Mouse (Mus musculus) hindbrain, embryonic 14.5 days (tissue): ENCODE data around the gene Atcay. TPM values are rescaled to one million over a fixed set of nuclear protein-coding genes. Genes with fewer than 3 reads are reported as not detected.
"Not testable (repeated sequence)": the region's sequence is repeated elsewhere in the genome, so short reads cannot be mapped to it uniquely, and the experiment has no call there.

Experiments
- ATAC-seq: fragments of 200-750 bp; cut with Nextera tagmentation; 2 replicates; pipeline ENCODE4 v1.8.0; 2017; ENCODE audit warnings: moderate number of reproducible peaks, mild to moderate bottlenecking, moderate TSS enrichment, moderate library complexity; ENCODE audit not compliant: low FRiP score
- DNase-seq: peaks from one replicate; pipeline ENCODE4 v3.0.0-alpha.2; 2015; ENCODE audit warnings: low spot score
- H3K27ac ChIP-seq: fragments of 300-500 bp; sonication (generic); 2 replicates; pipeline ENCODE4 v1.5.1; 2014; ENCODE audit warnings: mild to moderate bottlenecking, moderate library complexity
- H3K27me3 ChIP-seq: fragments of 300-500 bp; sonication (generic); 2 replicates; pipeline ENCODE4 v1.6.1; 2014; ENCODE audit warnings: mild to moderate bottlenecking, low read length, mixed read lengths; ENCODE audit not compliant: control insufficient read depth, insufficient read depth
- H3K36me3 ChIP-seq: fragments of 300-500 bp; sonication (generic); replicated peaks from 2 replicates; pipeline ENCODE4 v1.6.1; 2014; ENCODE audit not compliant: control insufficient read depth, insufficient read depth
- H3K4me1 ChIP-seq: fragments of 300-500 bp; sonication (generic); replicated peaks from 2 replicates; pipeline ENCODE4 v1.6.1; 2014; ENCODE audit warnings: antibody characterized with exemption, low read length, mixed read lengths; ENCODE audit not compliant: control insufficient read depth, insufficient read depth
- H3K4me2 ChIP-seq: fragments of 300-500 bp; sonication (generic); replicated peaks from 2 replicates; pipeline ENCODE4 v1.6.1; 2014; ENCODE audit warnings: mild to moderate bottlenecking, moderate library complexity
- H3K4me3 ChIP-seq: fragments of 300-500 bp; sonication (generic); replicated peaks from 2 replicates; pipeline ENCODE4 v1.5.1; 2014; ENCODE audit warnings: mild to moderate bottlenecking, low read length
- H3K9ac ChIP-seq: fragments of 300-500 bp; sonication (generic); 2 replicates; pipeline ENCODE4 v1.6.1; 2014
- H3K9me3 ChIP-seq: fragments of 300-500 bp; sonication (generic); 2 replicates; pipeline ENCODE4 v1.6.1; 2016; ENCODE audit warnings: low read length; ENCODE audit not compliant: control insufficient read depth
- WGBS: fragments of 180-500 bp; shearing (Covaris S2); extraction: QIAGEN DNeasy Blood & Tissue Kit; methylation state at CpG from one replicate; pipeline ENCODE4 v1.1.7; 2014; 5-methylcytosine and 5-hydroxymethylcytosine counted together
- polyA plus RNA-seq: library from polyadenylated mRNA; unstranded; fragments of >200 nt; fragmentation: Nextera tagmentation; extraction: Ambion mirVana; gene quantifications from 2 replicates; pipeline ENCODE4 v1.2.1, GENCODE M21; 2014

Gene Atcay
- polyA plus RNA-seq, 1 experiment from 2014 or later: 80.2 TPM

DNA sequence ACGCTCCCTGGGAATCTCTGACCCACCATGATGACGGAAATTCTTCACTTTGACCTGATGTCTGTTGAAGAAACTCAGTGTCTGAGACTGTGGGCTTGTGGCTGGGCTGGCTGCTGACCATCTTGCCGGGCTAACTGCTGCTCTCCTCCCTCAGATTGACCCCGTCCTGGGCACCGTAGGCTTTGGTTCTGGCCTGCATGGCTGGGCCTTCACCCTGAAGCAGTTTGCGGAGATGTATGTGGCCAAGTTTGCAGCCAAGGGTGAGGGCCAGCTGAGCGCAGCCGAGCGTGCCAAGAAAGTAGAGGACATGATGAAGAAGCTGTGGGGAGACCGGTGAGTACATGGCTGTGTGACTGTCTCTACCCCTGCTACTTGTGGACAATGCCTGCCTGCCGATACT, 51.7 kb downstream of the Atcay start:
- peaks cover 57% of the 10 kb centered on the region for H3K36me3 ChIP-seq
- no peak for ATAC-seq
- no peak overlapping the region for H3K27ac ChIP-seq
- no peaks in the 10 kb centered on the region for H3K27me3 ChIP-seq
- H3K4me1 ChIP-seq: peaks cover 40% of the 10 kb centered on the region
- 90% methylated on average over 11 of the region's 11 CpGs for WGBS
- 0 out of 2 replicates have a peak overlapping the region, but pooled peaks have one; percentile 99 for H3K9ac ChIP-seq
- H3K9me3 ChIP-seq: no peaks in the 10 kb centered on the region
- H3K4me2 ChIP-seq: no peak overlapping the region
- no peak overlapping the region for H3K4me3 ChIP-seq
- DNase-seq: no peak

DNA sequence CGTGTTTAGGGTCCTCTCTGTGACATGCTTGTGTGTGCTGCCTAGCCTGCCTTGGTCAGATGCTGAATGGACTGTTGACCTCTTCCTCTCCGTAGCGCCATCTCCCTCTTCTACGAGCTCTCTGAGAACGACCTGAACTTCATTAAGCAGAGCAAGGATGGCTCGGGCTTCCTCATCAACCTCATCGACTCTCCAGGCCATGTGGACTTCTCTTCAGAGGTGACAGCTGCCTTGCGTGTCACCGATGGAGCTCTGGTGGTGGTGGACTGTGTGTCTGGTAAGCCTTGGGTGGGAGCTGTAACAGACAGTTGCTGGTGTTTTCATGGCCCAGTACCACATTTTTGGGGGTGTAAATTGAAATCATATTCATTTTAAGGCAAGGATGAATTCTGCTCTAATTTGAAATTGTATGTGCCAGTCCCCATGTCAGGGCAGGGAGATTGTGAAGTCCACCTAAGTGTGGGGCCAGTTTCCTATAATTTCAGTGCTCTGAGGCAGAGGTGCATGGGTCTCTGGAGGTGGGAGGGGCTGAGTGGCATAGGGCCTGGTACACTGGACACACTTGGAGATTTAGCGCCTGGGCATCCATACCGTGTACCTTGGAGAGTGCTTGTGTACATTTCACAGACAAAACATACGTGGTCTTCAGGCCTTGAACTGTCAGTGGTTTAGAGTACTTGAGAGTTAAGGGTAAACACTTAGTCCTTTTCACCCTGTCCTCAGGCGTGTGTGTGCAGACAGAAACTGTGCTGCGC, 52.5 kb downstream of the Atcay start:
- Histone ChIP-seq H3K4me2 (peak overlapping the region; percentile 94), H3K9me3 (no peaks in the 10 kb centered on the region), H3K4me3 (peak overlapping the region; percentile 100), H3K27ac (no peak overlapping the region), H3K9ac (peak overlapping the region; percentile 99), H3K36me3 (peaks cover 53% of the 10 kb centered on the region), H3K4me1 (peaks cover 42% of the 10 kb centered on the region), H3K27me3 (no peaks in the 10 kb centered on the region)
- WGBS: 79% methylated on average over 14 of the region's 14 CpGs
- DNase-seq: no peak
- no peak for ATAC-seq

DNA sequence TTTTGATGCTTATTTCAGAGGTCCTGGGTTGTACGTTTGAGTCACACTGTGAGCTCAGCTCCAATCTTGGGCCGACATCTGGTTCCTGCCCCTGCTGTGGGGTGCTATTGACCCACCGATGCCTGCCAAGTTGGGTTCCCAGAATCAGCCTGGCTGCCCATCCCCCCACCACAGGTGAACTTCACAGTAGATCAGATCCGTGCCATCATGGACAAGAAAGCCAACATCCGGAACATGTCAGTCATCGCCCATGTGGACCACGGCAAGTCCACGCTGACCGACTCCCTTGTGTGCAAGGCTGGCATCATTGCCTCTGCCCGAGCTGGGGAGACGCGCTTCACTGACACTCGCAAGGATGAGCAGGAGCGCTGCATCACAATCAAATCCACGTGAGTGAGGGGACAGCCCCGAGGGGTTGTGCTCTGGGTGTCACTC, 53.1 kb downstream of the Atcay start:
- ATAC-seq (no peak), DNase-seq (no peak)
- Histone ChIP-seq H3K36me3 (peaks cover 53% of the 10 kb centered on the region), H3K4me2 (peak overlapping the region; percentile 94), H3K4me3 (peak overlapping the region; percentile 100), H3K27ac (peak overlapping the region; percentile 97), H3K9me3 (no peaks in the 10 kb centered on the region), H3K27me3 (no peaks in the 10 kb centered on the region), H3K4me1 (peaks cover 42% of the 10 kb centered on the region), H3K9ac (peak overlapping the region; percentile 99)
- 13% methylated on average over 16 of the region's 16 CpGs for WGBS

DNA sequence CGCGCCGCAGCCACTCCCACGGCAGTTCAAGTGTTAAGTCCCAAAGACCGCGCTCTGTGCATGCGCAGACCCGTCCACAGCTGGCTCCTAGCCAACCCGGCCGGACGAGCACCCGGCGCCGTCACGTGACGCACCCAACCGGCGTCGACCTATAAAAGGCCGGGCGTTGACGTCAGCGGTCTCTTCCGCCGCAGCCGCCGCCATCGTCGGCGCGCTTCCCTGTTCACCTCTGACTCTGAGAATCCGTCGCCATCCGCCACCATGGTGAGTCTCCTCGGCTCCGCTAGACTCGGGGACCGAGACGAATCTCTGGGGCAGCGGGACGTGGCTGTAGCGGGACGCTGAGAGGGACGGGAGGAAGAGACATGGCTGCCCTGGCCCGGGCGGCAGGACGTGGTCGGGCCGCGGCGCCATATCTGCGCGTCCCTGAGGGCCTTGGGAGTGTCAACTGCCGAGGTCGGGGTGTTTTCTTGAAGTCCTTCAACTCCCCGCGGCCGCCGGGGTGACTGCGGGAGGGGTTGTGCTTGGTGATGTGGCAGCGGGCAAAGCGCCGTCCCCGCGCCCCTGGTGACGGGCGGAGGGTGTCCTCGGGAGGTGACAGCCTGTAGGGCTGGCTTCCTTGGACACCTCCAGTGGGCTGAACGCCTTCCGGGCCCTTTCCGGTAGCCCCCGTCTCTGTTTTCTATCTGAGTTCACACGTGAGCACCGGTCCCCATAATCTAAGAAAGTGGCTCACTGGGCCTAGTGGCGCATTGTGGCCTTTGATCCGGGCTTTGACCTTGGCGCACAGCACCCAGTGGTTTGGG, 54.0 kb downstream of the Atcay start, which contains the start of gene Eef2:
Eef2 (plus strand) TSS at position 166 of the 806 bp plus-strand sequence.
- H3K27me3 ChIP-seq: no peaks in the 10 kb centered on the region
- H3K9me3 ChIP-seq: no peaks in the 10 kb centered on the region
- peaks cover 42% of the 10 kb centered on the region for H3K4me1 ChIP-seq
- WGBS: under 1% methylated on average over 77 of the region's 77 CpGs
- ATAC-seq (peak; percentile 80), DNase-seq (peak; percentile 100)
- H3K36me3 ChIP-seq: peaks cover 44% of the 10 kb centered on the region
- H3K4me3 ChIP-seq: peak within 1 kb of the TSS; percentile 100
- H3K9ac ChIP-seq: peak within 1 kb of the TSS; percentile 99
- H3K27ac ChIP-seq: peak within 1 kb of the TSS; percentile 97
- peak within 1 kb of the TSS; percentile 94 for H3K4me2 ChIP-seq

DNA sequence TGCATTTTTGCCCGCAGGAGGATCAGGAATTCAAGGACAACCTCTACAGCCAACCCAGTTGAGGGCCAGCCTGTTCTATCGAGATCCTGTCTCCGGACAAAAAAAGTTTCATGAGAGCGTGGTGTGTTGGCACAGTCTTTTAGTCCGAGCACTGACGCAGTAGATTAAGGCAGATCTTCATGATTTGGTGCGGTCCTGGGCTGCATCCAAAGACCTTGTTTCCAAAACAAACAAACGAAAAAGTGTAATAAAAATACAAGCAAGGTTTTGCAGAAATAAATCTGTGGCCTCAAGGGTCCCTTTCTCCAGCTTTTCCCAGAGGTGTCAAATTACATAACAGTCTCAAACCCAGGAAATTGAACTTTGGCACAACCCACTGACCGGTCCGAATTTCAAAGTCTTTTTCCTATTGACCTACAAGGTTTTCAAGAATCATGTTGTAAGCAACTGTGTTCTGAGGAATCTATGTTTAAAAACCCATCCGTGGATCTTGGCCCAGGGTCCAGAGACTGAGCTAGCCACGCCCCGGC, 54.6 kb downstream of the Atcay start:
- peak overlapping the region; percentile 18 for H3K9ac ChIP-seq
- H3K4me2 ChIP-seq: peak overlapping the region; percentile 94
- DNase-seq (no peak), ATAC-seq (0 out of 2 replicates have a peak, but pooled peaks have one; percentile 0)
- H3K4me3 ChIP-seq: peak overlapping the region; percentile 100
- peaks cover 38% of the 10 kb centered on the region for H3K36me3 ChIP-seq
- no peaks in the 10 kb centered on the region for H3K27me3 ChIP-seq
- 6% methylated on average over 13 of the region's 13 CpGs for WGBS
- no peaks in the 10 kb centered on the region for H3K9me3 ChIP-seq
- peak overlapping the region; percentile 97 for H3K27ac ChIP-seq
- peaks cover 42% of the 10 kb centered on the region for H3K4me1 ChIP-seq

DNA sequence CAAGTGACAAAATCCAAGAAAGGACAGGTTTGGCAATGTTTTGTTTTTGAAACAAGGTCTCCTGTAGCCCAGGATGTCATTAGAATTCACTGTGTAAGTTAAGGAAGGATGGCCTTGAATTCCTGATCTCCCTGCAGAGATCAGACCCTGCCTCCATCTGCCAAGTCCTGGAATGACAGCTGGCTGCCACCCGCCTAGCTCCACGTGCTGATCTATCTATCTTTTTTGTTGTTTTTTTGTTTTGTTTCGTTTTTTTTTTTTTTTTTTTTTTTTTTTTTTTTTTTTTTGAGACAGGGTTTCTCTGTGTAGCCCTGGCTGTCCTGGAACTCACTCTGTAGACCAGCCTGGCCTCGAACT, 55.3 kb downstream of the Atcay start:
- peak overlapping the region; percentile 97 for H3K27ac ChIP-seq
- H3K9me3 ChIP-seq, DNase-seq, H3K27me3 ChIP-seq, ATAC-seq: not testable (repeated sequence)
- 12% methylated on average over 4 of the region's 4 CpGs for WGBS
- H3K9ac ChIP-seq: peak overlapping the region; percentile 66
- H3K36me3 ChIP-seq: peaks cover 31% of the 10 kb centered on the region
- H3K4me2 ChIP-seq: peak overlapping the region; percentile 94
- peak overlapping the region; percentile 31; the same call in 1 of the 2 replicates for H3K4me3 ChIP-seq
- peaks cover 42% of the 10 kb centered on the region for H3K4me1 ChIP-seq

DNA sequence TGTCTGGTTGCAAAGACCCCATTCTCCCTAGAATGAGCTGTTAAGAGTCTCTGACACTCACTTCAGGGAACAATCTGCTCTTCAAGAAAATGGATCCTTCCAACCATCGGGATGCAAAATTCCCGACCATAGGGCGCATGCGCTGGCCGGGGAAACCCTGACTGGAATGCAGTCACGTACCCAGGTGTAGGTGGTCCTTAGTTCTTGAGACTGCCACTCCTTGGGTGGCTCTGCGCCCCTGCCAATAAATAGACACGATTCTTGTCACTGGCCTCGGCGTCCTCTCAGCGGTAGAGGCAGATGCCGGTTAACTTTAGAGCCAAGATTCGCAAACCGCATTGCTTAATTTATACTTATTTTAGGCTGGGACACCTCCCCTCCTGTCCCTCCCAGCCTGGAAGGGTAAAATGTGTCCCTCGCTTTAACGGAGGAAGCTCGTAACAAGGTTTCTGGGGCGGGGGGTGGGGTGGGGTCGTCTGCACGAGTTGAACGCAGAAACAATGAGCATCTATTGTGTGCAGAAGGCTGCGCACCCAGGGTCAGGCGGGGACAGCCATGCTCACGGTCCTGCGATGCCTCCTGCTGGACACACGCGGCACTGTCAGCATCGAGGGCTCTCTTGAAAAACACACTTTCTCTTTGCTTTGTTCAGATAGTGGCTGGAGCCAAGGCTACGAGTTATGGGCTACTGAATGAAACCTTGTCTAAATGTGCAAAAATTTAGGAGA, 55.9 kb downstream of the Atcay start:
- Histone ChIP-seq H3K9ac (peak overlapping the region; percentile 66), H3K4me3 (peak overlapping the region; percentile 31), H3K27ac (peak overlapping the region; percentile 97), H3K36me3 (peaks cover 26% of the 10 kb centered on the region), H3K4me2 (peak overlapping the region; percentile 94), H3K27me3 (no peaks in the 10 kb centered on the region), H3K4me1 (peaks cover 42% of the 10 kb centered on the region), H3K9me3 (no peaks in the 10 kb centered on the region)
- ATAC-seq: peak; percentile 69
- WGBS: 2% methylated on average over 29 of the region's 29 CpGs
- peak; percentile 91 for DNase-seq

DNA sequence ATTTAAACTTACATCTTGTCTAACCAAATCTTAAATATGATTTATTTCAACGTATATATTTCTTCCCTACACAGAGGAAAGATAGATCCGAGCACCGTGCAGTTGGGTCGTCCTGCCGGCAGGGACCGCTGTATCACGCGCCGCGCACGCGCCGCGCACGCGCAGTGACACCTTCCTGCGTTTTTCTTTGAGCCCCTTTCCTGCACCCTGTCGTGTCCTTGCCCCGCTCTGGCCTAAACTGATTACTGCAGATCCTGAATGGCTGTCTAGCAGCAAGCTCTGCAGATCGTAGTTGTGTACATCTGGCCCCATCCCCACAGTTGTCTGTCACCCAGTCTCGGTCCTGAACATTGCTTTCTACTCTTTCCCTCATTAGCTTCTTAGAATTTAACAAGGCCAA, 57.5 kb downstream of the Atcay start:
- Histone ChIP-seq H3K27me3 (no peaks in the 10 kb centered on the region), H3K4me1 (peaks cover 44% of the 10 kb centered on the region), H3K27ac (peak overlapping the region; percentile 97), H3K36me3 (peaks cover 9% of the 10 kb centered on the region), H3K9me3 (no peaks in the 10 kb centered on the region), H3K9ac (peak overlapping the region; percentile 51), H3K4me3 (peak overlapping the region; percentile 3; the same call in 1 of the 2 replicates), H3K4me2 (peak overlapping the region; percentile 55)
- 5% methylated on average over 21 of the region's 21 CpGs for WGBS
- ATAC-seq (peak; percentile 36; the same call in 1 of the 2 replicates), DNase-seq (peak; percentile 91)
